Mouse (Mus musculus) small intestine, adult 2 months (tissue): Measurements from ENCODE around the gene Ice1.

Experiments used
- CTCF ChIP-seq: fragments of 200-500 bp; IDR thresholded peaks from 2 replicates; pipeline ENCODE4 v1.5.1; 2012; ENCODE audit warnings: low read depth, mild to moderate bottlenecking, control low read depth, inconsistent platforms, low read length, moderate library complexity, mixed read lengths; ENCODE audit not compliant: insufficient replicate concordance, insufficient read length; ENCODE audit errors: extremely low read depth
- POLR2A ChIP-seq: fragments of 200-500 bp; IDR thresholded peaks from 2 replicates; pipeline ENCODE4 v1.6.1; 2012; ENCODE audit warnings: low read depth, mild to moderate bottlenecking, control low read depth, inconsistent platforms, low read length, moderate library complexity

GRCm38 (mm10) chr13:70655570-70655969 is 18.1 kb upstream of the Ice1 start:
- TF ChIP-seq POLR2A (no peak), CTCF (no peak)
